Mouse (Mus musculus): ENCODE measurements around the gene Hdac10. TPM values are rescaled to one million over a fixed set of nuclear protein-coding genes. Genes with fewer than 3 reads are reported as not detected.

Hdac10 gene
- polyA plus RNA-seq (2012; rRNA removed) = 8.0 and 8.1 TPM in 2 replicates

DNA sequence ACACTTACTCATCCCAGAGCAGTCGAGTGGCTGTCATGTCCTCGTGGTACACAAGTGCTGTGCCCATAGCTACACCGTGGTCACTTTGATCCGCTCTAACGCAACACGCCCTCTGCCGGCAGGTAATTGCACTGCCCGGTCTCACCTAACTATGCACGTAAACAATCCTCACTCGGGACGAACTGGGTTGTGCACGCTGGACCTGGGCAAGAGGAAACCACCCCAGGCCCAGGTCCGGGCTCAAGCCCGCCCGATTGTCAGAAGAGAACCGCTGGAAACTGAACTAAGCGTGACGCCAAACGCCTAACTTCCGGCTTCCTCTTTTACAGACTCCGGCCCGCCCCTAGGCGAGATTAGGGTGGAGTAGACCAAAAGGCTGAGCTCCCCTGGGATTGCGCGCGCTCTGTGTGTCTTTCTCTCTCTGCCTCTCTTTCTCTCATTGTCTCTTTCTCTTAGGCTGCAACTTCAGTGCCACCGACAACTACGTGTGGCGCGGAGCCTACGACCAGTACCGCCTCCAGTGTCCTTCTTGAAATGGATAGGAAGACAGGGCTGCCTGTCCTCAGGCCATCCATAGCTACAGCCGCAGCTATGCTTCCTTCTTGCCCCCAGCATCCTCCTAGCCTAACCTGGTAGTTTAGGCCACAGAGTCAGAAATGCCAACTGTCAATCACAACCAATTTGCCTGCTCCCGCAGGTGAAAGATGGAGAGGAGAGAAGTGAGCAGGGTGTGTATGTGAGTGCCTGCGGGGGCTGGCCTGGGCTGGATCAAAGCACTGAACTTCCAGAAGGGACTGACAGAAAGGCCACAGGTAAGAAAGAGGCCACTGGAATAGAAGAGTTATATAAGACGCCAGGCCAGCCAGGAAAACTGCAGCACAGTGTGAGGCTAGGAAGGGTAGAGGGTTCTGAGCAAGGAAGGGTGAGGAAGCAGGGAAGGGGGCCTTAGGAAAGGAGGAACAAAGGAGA lies at the start of gene Hdac10:
TSS of gene Hdac10 (minus strand) at position 319 of the 969 bp plus-strand sequence.

DNA sequence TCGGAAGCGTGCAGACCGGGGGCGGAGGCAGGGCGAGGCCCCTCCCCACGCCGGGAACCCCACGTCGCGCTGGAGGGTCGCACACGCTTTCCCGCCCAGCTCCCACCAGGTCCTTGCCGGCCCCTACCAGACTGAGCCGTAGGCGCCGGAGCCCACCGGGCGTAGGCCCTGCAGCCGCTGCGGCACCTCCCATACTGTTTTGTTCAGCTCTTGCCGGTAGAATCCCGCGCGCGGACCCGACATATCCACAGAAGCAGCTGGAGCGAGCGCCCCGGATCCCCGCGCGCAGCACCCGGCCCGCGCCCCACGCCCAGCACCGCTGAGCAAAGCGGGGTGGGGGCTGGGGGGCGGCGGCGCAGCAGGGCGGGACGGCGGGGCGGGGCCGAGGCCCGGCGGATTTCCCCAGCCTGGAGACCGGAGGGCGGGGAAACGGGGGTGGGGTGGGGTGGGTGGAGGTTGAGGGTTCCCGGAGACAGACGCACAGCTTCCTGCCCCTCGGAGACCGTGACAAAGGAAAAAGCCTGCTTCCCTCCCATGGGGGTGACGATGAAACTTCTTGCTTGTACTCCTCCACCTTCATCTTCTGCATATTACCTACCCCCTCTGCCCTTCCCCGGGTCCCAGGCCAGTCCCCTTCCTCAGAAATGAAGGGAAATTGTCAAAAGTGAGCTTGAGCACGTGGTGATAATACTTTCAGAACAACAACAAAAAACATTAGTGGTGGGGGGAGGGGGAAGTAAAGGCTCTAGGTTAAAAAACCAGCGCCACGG lies 21.0 kb upstream of the Hdac10 start, which contains the start of gene Mapk11:
TSS of gene Mapk11 (minus strand) at position 358 of the 770 bp plus-strand sequence.

DNA sequence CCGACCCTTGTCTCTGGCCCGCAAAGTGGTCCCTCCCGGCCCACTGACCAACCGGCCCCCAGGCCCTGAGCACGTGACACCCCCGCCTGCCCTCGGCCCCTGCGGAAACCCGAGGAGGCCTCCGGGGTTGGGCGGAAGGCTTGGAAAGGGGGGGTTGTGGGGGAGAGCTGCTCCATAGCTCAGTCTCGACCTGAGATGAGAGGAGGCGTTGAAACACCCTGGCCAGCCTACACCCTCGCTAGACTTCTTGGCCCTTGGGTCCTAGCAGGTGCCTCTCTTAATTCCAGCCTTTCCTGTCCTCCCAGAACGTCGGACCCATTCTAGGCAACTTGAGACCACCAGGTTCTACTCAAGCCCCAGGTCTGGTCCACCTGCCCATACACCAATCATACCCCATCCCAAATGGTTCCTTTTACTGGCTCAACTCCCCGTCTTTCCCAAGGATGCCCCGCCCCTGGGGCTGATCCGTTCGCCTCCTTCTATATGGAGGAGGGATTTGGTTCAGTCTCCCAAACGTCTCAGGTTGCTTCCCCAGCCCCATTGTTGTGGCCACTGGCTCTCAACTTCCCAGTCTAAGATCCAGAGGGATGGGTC lies 12.3 kb upstream of the Hdac10 start, which contains the start of gene Mapk12:
TSS of gene Mapk12 (minus strand) at position 45 of the 594 bp plus-strand sequence.

DNA sequence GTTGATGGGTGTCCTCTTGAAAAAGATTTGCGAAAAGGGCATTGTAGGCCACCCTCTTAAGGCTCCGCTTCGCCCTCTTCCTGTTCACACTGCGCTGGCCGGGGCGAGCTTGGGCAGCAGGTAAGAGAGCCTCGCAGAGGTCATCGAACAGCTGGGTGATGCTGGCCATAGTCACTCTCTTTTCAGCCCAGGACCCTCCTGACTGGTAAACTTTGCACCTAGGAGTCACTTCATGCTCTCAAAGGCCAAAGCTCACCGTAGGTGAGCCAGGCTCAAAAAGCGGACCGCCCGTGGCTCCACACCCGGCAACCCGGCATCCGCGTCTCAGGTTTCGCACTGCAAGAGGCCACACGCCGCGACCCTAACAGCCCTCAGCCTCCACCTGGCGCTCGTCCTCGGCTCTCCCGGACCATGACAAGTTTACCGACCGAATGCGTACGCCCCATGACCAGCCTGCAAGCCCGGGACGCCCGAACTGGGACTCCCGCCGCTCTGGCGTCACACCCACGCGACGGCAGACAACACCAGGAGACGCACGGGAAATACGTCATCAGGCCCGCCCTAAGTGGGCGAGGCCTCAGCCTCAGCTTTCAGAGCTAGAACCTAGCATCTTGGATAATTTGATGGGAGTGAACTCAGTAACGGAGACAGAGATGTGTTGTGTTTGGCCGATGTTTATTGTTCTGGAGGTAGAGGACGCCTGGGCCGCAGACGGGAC lies 5.7 kb downstream of the Hdac10 start, which contains the start of gene Tubgcp6:
TSS of gene Tubgcp6 (minus strand) at position 464 of the 718 bp plus-strand sequence.

DNA sequence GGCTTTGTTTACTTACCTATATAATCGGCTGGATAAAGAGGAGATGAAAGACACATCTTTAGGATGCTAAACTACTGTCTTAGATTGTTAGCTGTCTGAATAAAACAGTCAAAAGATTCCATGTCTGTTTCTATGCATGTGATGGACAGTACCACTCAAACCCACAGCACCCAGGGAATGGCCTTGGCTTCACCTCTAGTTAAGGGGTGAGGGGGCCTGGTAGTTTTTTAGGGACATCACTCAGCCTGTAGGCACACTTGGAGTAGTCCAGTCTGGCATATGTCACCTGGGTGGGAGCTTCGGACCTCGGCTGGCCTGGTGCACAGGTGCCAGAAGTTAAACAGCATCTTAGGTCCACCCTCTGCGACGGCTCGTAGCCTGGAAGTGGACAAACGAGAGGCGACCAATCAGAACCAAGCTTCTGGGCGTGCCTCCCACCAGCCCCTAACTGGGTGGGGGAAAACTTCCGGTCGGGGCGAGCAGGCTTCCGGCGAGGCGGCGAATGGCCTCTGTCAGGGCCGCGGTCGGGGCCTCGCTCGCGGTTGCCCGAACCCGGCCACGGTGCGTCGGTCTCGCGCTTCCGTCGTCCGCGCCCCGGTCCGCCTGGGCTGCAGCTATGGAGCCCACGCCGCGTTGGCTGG lies 39.8 kb downstream of the Hdac10 start, which contains the start of gene Selenoo:
TSS of gene Selenoo (plus strand) at position 478 of the 641 bp plus-strand sequence.

DNA sequence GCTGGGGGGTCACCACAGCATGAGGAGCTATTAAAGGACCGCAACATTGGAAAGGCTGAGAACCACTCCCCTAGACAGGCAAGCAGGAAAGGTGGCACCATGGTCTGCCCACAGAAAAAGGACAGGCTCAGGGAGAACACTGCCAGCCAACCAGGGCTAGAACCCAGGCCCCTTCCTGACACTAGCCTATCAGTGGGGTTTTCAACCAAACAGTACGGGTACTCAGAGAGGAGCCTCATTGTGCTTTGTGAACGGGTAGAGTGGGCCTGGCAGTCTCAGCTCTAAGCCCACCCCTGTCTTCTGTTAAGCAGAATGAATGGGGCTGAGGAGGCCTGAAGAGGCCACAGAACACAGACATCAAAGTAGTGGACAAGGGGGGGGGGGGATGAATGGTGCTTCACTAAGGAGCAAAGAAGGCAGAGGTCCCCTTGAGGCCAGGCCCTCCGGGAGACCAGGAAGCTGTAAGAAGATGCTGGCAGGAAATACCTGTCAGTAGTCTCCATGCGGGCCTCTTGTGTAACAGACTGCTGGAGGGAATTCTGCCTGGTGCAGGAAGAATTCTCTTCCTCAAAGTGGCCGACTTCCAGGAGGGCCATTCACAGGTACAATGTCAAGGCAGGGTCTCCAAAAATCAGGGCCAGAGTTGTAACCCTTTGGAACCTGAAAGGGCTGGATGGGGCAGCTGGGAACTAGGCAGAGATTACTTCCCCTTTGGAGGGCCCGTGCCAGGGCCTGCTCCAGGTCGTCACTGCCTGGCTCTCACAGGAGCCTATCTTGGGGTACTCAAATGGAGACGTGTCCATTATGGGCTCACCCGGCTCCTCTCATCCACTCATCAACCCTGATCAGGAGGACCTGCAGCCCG lies 53.7 kb downstream of the Hdac10 start, which contains the start of gene Trabd:
TSS of gene Trabd (plus strand) at position 512 of the 865 bp plus-strand sequence.

Other genes starting within 250 kb of the Hdac10 start
- not detected in 2 replicates for gene Ttll8, start 174.3 kb downstream of the Hdac10 start, polyA plus RNA-seq (2012; rRNA removed)
- gene Mlc1, start 149.7 kb downstream of the Hdac10 start, polyA plus RNA-seq (2012; rRNA removed) = 0.01 and 0.02 TPM in 2 replicates
- not detected in 2 replicates for gene Mov10l1, start 145.8 kb downstream of the Hdac10 start, polyA plus RNA-seq (2012; rRNA removed)
- 0.01 and 0.03 TPM in 2 replicates for gene Panx2, start 69.0 kb downstream of the Hdac10 start, polyA plus RNA-seq (2012; rRNA removed)
- gene Trabd, start 53.6 kb downstream of the Hdac10 start, polyA plus RNA-seq (2012; rRNA removed) = 7.6 and 8.4 TPM in 2 replicates
- gene Selenoo, start 39.6 kb downstream of the Hdac10 start, polyA plus RNA-seq (2012; rRNA removed) = 7.7 and 8.5 TPM in 2 replicates
- 8.1 and 12.8 TPM in 2 replicates for gene Tubgcp6, start 5.6 kb downstream of the Hdac10 start, polyA plus RNA-seq (2012; rRNA removed)
- 2.0 and 2.1 TPM in 2 replicates for gene Mapk12, start 12.0 kb upstream of the Hdac10 start, polyA plus RNA-seq (2012; rRNA removed)
- gene Mapk11, start 20.9 kb upstream of the Hdac10 start, polyA plus RNA-seq (2012; rRNA removed) = 0.76 and 0.80 TPM in 2 replicates
- 23.7 and 25.5 TPM in 2 replicates for gene Plxnb2, start 52.1 kb upstream of the Hdac10 start, polyA plus RNA-seq (2012; rRNA removed)
- 3.8 and 4.2 TPM in 2 replicates for gene Dennd6b, start 67.8 kb upstream of the Hdac10 start, polyA plus RNA-seq (2012; rRNA removed)
- gene Ppp6r2, start 82.9 kb upstream of the Hdac10 start, polyA plus RNA-seq (2012; rRNA removed) = 14.0 and 15.3 TPM in 2 replicates
- 27.9 and 28.3 TPM in 2 replicates for gene Sbf1, start 186.6 kb upstream of the Hdac10 start, polyA plus RNA-seq (2012; rRNA removed)
- 1.8 and 2.0 TPM in 2 replicates for gene Adm2, start 194.0 kb upstream of the Hdac10 start, polyA plus RNA-seq (2012; rRNA removed)
- gene Miox, start 205.7 kb upstream of the Hdac10 start, polyA plus RNA-seq (2012; rRNA removed) = 7.3 and 11.5 TPM in 2 replicates
- gene Lmf2, start 227.0 kb upstream of the Hdac10 start, polyA plus RNA-seq (2012; rRNA removed) = 11.6 and 12.4 TPM in 2 replicates
- 65.4 and 75.6 TPM in 2 replicates for gene Ncaph2, start 227.0 kb upstream of the Hdac10 start, polyA plus RNA-seq (2012; rRNA removed)
- 9.4 and 11.0 TPM in 2 replicates for gene Sco2, start 245.1 kb upstream of the Hdac10 start, polyA plus RNA-seq (2012; rRNA removed)
- gene Tymp, start 248.3 kb upstream of the Hdac10 start, polyA plus RNA-seq (2012; rRNA removed) = 0.68 and 0.70 TPM in 2 replicates

Measured in liver, embryonic 14 days (tissue).